Mouse (Mus musculus) limb, embryonic 12.5 days (tissue): Measurements from ENCODE around the gene Glipr1. TPM values are rescaled to one million over a fixed set of nuclear protein-coding genes. Genes with fewer than 3 reads are reported as not detected.
"Not testable (repeated sequence)": the region's sequence is repeated elsewhere in the genome, so short reads cannot be mapped to it uniquely, and the experiment has no call there.

Experiments
- ATAC-seq: fragments of 200-750 bp; cut with Nextera tagmentation; 2 replicates; pipeline ENCODE4 v1.8.0; 2017; ENCODE audit warnings: low read depth, moderate TSS enrichment; ENCODE audit not compliant: insufficient number of reproducible peaks, insufficient read depth, low FRiP score, low TSS enrichment
- H3K27ac ChIP-seq: fragments of 300-500 bp; sonication (generic); 2 replicates; pipeline ENCODE4 v1.5.1; 2016; ENCODE audit warnings: mild to moderate bottlenecking, moderate library complexity
- H3K27me3 ChIP-seq: fragments of 300-500 bp; sonication (generic); 2 replicates; pipeline ENCODE4 v1.6.1; 2016; ENCODE audit warnings: mild to moderate bottlenecking, moderate library complexity
- H3K36me3 ChIP-seq: fragments of 300-500 bp; sonication (generic); 2 replicates; pipeline ENCODE4 v1.6.1; 2016; ENCODE audit warnings: mild to moderate bottlenecking, moderate library complexity
- H3K4me1 ChIP-seq: fragments of 300-500 bp; sonication (generic); replicated peaks from 2 replicates; pipeline ENCODE4 v1.6.1; 2016
- H3K4me2 ChIP-seq: fragments of 300-500 bp; sonication (generic); 2 replicates; pipeline ENCODE4 v1.6.1; 2016; ENCODE audit warnings: mild to moderate bottlenecking, moderate library complexity
- H3K4me3 ChIP-seq: fragments of 300-500 bp; sonication (generic); replicated peaks from 2 replicates; pipeline ENCODE4 v1.5.1; 2016; ENCODE audit warnings: mild to moderate bottlenecking
- H3K9ac ChIP-seq: fragments of 300-500 bp; sonication (generic); replicated peaks from 2 replicates; pipeline ENCODE4 v1.6.1; 2016; ENCODE audit warnings: mild to moderate bottlenecking, moderate library complexity
- H3K9me3 ChIP-seq: fragments of 300-500 bp; sonication (generic); 2 replicates; pipeline ENCODE4 v1.6.1; 2016; ENCODE audit warnings: mild to moderate bottlenecking, moderate library complexity
- WGBS: fragments of 180-500 bp; shearing (Covaris S2); methylation state at CpG from one replicate; pipeline ENCODE4 v1.1.7; 2016; 5-methylcytosine and 5-hydroxymethylcytosine counted together
- polyA plus RNA-seq: library from polyadenylated mRNA; unstranded; fragments of >200 nt; fragmentation: Nextera tagmentation; extraction: Ambion mirVana; gene quantifications from 2 replicates; pipeline ENCODE4 v1.2.1, GENCODE M21; 2016

Glipr1 gene
- 1.5 and 1.8 TPM in 2 replicates for polyA plus RNA-seq

DNA sequence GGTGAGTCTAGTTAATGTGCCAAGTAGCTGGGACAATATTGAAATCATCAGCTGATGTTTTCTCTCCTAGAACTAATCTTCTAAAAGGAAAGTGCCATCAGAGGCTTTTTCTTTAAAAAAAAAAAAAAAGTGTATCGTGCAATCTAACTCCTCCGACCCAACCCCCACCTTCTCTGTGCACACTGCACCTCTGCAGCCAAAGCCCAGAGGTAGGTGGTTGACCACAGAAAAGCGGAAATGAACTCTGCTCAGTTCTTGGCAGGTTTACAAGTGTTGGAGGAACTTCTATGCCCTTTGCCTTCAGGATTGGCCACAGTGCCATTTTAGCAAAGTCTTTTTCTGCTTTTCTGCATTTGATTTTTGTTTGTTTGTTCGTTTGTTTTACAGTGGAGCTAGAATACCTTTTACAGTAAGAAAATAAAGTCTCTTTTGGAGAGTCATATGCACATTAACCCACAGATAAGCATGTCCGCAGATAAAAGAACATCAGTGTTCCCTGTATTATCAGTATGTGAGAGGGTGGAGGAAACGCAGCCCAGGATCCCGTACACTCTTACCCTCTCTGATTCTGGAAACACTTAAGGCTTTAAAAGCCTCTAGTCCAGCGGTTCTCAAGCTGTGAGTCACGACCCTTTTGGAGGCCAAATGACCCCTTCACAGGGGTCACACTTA lies at the start of gene Glipr1:
Gene Glipr1 (minus strand): TSS at position 88 of the 672 bp plus-strand sequence.
- WGBS = 61% methylated on average over 9 of the region's 9 CpGs
- H3K27me3 ChIP-seq = no peaks in the 10 kb centered on the region
- H3K4me1 ChIP-seq = peaks cover 3% of the 10 kb centered on the region; the same call in 1 of the 2 replicates
- no peak within 1 kb of the TSS for H3K4me2 ChIP-seq
- H3K36me3 ChIP-seq = no peaks in the 10 kb centered on the region
- no peak within 1 kb of the TSS for H3K27ac ChIP-seq
- H3K9ac ChIP-seq = no peak within 1 kb of the TSS
- no peak within 1 kb of the TSS for H3K4me3 ChIP-seq
- ATAC-seq = no peak
- no peaks in the 10 kb centered on the region for H3K9me3 ChIP-seq

DNA sequence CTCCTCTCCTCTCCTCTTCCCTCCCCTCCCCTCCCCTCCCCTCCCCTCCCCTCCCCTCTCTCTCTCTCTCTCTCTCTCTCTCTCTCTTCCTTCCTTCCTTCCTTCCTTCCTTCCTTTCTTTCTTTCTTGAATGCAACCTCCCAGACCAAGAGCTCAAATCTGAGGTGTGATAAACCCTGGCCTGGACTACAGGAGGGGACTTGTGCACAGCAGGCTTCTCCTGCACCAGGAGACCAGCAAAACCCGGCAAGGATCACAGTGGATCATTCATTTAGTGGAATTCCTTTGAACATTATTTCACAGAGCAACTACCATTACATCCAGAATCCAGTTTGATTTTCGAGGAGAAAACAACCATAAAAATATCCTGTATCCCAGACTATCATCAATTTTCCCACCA lies 49.5 kb upstream of the Glipr1 start:
- not testable (repeated sequence) for H3K27ac ChIP-seq, H3K27me3 ChIP-seq, H3K36me3 ChIP-seq, ATAC-seq, H3K4me2 ChIP-seq, H3K9ac ChIP-seq, H3K4me3 ChIP-seq, H3K4me1 ChIP-seq, H3K9me3 ChIP-seq
- 84% methylated on average over 2 of the region's 2 CpGs for WGBS

DNA sequence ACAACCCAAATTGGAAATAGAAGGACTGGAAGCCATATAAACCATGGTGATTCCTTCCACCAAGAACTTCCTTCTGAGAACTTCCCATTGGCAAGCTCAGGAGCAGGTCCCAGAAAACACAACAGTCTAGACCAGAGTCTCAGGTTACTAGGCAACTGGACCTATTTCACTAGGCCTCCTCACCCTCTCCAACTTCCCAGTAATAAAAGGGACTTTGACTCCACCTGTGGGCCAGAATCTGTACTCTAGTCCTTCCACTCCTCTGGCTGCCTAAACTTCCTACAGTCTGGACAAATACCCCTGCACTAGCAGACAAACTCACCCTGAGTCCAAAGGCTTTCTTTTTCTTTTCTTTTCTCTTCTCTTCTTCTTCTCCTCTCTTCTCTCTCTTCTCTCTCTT lies 48.8 kb upstream of the Glipr1 start:
- no peak for ATAC-seq
- H3K36me3 ChIP-seq = no peaks in the 10 kb centered on the region
- H3K4me2 ChIP-seq = no peak overlapping the region
- no peaks in the 10 kb centered on the region for H3K9me3 ChIP-seq
- no peak overlapping the region for H3K27ac ChIP-seq
- H3K27me3 ChIP-seq = no peaks in the 10 kb centered on the region
- H3K4me3 ChIP-seq = no peak overlapping the region
- H3K4me1 ChIP-seq = no peaks in the 10 kb centered on the region
- H3K9ac ChIP-seq = no peak overlapping the region

DNA sequence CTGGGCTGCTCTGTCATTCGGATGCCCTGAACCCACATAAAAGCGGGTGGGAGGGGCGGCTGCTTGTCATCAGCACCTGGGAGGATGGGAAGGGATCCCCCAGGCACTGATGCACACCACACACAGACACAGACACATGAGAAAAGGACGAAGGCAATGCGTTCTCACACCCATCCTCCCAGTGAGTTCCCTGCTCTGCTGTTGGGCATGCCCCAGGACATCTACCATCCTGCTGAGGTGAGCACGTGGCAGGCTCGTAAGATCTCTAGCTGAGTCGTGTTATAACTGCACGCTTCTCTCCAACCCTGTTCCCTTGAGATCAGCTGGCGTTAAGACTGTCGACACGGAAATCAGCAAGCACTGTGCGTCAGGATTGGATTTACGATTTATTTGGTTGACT lies 41.9 kb upstream of the Glipr1 start:
- H3K27me3 ChIP-seq, H3K9ac ChIP-seq, H3K36me3 ChIP-seq, H3K27ac ChIP-seq, H3K4me3 ChIP-seq, H3K4me2 ChIP-seq, H3K4me1 ChIP-seq, H3K9me3 ChIP-seq: not testable (repeated sequence)
- WGBS = 36% methylated on average over 14 of the region's 14 CpGs
- peak; percentile 47; the same call in 1 of the 2 replicates for ATAC-seq

DNA sequence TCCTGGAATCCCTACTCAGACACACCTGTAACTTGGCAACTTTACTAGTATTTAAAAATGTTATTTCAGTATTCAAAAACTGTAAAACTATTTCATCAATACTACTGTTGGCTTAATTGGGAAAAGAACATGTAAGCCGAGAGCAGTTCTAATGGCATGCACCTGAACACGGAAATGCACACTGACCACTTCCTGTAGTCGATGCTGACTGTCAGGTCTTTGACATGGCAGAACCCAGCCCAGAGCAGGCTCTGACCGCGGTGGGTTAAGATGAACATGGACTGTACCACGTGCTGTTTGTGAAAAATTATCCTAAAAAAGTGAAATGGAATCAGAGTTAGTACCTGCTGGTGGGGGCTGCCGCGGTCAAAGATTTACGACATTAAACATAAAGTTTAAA lies 41.1 kb upstream of the Glipr1 start:
- H3K27ac ChIP-seq, H3K4me3 ChIP-seq, H3K4me1 ChIP-seq, H3K4me2 ChIP-seq, H3K9me3 ChIP-seq, H3K36me3 ChIP-seq, ATAC-seq, H3K27me3 ChIP-seq, H3K9ac ChIP-seq: not testable (repeated sequence)
- WGBS = 79% methylated on average over 9 of the region's 9 CpGs

DNA sequence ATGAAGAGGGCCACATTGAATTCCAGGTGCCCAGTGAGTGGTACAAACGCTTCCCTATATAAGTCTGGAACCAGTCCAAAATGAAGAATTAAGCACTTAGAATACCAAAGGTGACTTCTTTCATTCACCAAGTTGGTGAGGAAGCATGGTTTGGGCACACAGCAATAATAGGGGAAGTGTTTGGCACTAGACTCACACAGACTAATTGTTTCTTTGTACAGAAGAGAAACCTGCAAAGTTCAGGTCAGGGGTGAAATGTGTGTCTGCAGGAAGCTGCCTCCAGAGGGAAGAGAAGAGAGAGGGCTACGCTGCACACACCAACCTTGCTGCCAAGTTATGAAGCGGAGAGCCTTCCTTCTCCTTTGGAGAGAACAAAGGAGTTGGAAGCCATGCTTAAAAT lies 26.3 kb upstream of the Glipr1 start:
- H3K9ac ChIP-seq, H3K4me3 ChIP-seq, H3K4me1 ChIP-seq, ATAC-seq, H3K4me2 ChIP-seq, H3K36me3 ChIP-seq, H3K27me3 ChIP-seq, H3K27ac ChIP-seq, H3K9me3 ChIP-seq: not testable (repeated sequence)
- WGBS = 92% methylated on average over 3 of the region's 3 CpGs

DNA sequence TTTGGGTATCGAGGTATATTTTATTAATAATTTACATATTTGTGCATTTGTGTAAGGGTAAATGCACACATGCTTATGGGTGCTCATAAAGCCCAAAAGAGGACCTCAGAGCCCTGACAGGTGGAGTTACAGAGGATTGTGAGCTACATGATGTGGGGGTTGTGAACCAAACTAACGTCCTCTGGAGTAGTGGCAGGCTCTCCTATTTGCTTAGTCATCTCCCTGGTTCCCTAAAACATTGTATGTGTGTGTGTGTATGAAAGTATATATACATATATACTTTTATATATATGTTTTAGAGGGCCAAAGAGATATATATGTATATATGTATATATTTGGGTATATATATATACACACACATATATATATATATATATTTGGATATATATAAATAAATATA lies 21.2 kb upstream of the Glipr1 start:
- 71% methylated on average over 2 of the region's 2 CpGs for WGBS
- Histone ChIP-seq H3K4me3 (no peak overlapping the region), H3K9ac (no peak overlapping the region), H3K9me3 (no peaks in the 10 kb centered on the region), H3K4me1 (no peaks in the 10 kb centered on the region), H3K36me3 (no peaks in the 10 kb centered on the region), H3K4me2 (no peak overlapping the region), H3K27me3 (no peaks in the 10 kb centered on the region), H3K27ac (no peak overlapping the region)
- ATAC-seq = no peak

DNA sequence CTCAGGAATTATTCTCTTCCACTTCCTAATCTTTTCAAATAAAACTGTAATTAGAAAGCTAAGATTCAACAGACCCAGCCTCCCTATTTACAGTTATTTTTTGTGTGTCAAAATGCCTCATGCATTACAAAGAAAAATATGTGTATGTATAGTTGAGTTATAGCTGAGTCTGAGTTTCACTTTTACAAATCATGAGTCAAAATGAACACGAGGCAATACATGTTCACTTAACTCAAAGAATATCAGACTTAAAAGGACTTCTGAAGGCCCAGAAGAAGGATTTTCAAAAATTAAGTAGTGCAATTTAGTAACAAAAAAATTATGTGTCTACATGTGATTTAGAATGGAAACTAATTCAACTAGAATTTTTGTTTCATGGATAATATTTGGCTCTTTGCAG lies 7.1 kb upstream of the Glipr1 start:
- not testable (repeated sequence) for H3K4me2 ChIP-seq

DNA sequence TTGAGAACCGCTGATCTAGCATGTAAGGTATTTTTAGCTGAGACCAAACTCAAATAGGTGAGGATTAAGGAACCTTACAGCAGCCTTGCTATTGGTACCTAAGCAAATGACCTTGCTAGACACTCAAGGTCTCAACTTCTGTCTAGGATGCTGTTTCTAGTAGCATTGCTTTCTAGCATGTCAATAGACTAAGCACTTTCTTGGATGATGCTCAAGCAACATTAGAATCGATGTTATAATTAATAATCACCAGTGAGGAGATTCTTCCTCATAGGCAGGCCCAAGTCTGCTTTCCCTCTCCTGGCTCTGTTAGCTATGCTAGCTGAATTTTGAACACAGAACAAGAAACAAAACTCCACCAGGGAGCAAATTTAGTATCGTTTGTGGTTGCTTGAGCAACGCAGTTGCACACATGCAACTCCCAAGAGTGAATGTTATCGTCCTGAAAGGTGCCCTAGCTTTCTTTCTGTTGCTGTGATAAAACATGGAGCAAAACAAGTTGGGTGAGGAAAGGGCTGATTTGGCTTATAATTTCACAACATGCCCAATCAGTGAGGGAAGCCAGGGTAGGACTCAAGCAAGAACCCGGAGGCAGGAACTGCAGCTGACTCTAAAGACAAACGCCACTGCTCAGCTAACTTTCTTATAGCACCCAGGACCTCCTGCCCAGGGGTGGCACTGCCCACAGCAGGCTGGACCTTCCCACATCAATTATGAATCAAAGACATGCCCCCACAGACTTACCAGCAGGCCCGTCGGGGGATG lies 493 bp downstream of the Glipr1 start:
- WGBS = 82% methylated on average over 9 of the region's 9 CpGs
- Histone ChIP-seq H3K27ac (no peak overlapping the region), H3K4me1 (peaks cover 3% of the 10 kb centered on the region; the same call in 1 of the 2 replicates), H3K9ac (no peak overlapping the region), H3K9me3 (no peaks in the 10 kb centered on the region), H3K4me2 (no peak overlapping the region), H3K36me3 (no peaks in the 10 kb centered on the region), H3K4me3 (no peak overlapping the region), H3K27me3 (no peaks in the 10 kb centered on the region)
- no peak for ATAC-seq

More for the DNA sequence above, 7.1 kb upstream of the Glipr1 start:
- 92% methylated on average over 1 of the region's 1 CpGs for WGBS
- H3K27me3 ChIP-seq, H3K4me3 ChIP-seq, H3K27ac ChIP-seq, H3K9me3 ChIP-seq, H3K4me1 ChIP-seq, H3K9ac ChIP-seq, ATAC-seq, H3K36me3 ChIP-seq: not testable (repeated sequence)

DNA sequence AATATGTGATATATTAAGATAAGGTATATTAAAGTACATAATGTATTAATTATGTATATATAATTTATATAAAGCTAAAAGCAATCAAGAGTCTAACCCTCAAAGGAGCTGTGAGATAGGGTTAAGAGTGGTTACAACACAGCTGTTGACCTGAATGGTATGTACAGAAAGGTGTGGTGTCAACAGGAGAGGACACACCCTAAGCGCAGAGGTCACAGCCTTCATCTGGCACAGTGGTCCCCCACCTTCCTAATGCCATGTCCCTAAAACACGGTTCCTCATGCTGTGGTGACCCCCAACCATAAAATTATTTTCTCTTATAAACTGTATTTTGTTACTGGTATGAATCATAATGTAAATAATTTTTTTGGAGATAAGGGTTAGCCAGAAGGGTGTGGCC lies 1.1 kb downstream of the Glipr1 start:
- H3K9me3 ChIP-seq = no peaks in the 10 kb centered on the region
- 91% methylated on average over 2 of the region's 2 CpGs for WGBS
- no peak overlapping the region for H3K9ac ChIP-seq
- H3K4me3 ChIP-seq = no peak overlapping the region
- H3K27ac ChIP-seq = no peak overlapping the region
- H3K36me3 ChIP-seq = no peaks in the 10 kb centered on the region
- H3K27me3 ChIP-seq = no peaks in the 10 kb centered on the region
- ATAC-seq = no peak
- H3K4me2 ChIP-seq = no peak overlapping the region
- peaks cover 3% of the 10 kb centered on the region; the same call in 1 of the 2 replicates for H3K4me1 ChIP-seq

DNA sequence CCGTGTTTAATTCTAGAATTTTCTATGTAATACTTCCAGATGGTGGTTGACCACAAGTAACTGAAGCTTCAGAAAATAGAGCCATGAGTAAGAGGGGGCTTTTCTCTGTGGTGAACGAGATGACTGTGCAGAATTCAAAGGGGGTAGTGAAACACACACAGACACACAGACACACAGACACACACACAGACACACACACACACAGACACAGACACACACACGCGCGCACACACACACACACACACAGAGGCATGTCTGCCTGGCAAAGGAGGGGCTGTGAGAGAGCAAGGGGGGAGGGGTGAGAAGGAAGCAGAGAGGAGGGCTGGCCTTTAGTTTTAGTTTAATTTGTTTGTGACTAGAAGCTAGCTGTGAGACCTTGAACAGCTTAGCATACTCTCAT lies 1.9 kb downstream of the Glipr1 start:
- 84% methylated on average over 5 of the region's 5 CpGs for WGBS
- no peak for ATAC-seq
- Histone ChIP-seq H3K27me3 (no peaks in the 10 kb centered on the region), H3K4me1 (peaks cover 3% of the 10 kb centered on the region; the same call in 1 of the 2 replicates), H3K27ac (no peak overlapping the region), H3K9me3 (no peaks in the 10 kb centered on the region), H3K4me3 (no peak overlapping the region), H3K36me3 (no peaks in the 10 kb centered on the region), H3K9ac (no peak overlapping the region), H3K4me2 (no peak overlapping the region)
